Mouse (Mus musculus) hindbrain, postnatal 0 days (tissue): ENCODE results near the gene Fggy. TPM values are rescaled to one million over a fixed set of nuclear protein-coding genes. Genes with fewer than 3 reads are reported as not detected.

Experiments used
- ATAC-seq: fragments of 200-750 bp; cut with Nextera tagmentation; 2 replicates; pipeline ENCODE4 v1.8.0; 2017; ENCODE audit warnings: mild to moderate bottlenecking, moderate TSS enrichment, moderate library complexity
- DNase-seq: peaks from one replicate; pipeline ENCODE4 v3.0.0-alpha.2; 2015; ENCODE audit warnings: low spot score
- H3K27ac ChIP-seq: fragments of 300-500 bp; sonication (generic); 2 replicates; pipeline ENCODE4 v1.5.1; 2014; ENCODE audit warnings: mild to moderate bottlenecking
- H3K27me3 ChIP-seq: fragments of 300-500 bp; sonication (generic); 2 replicates; pipeline ENCODE4 v1.6.1; 2014; ENCODE audit warnings: low read length, mixed read lengths; ENCODE audit not compliant: insufficient read depth
- H3K36me3 ChIP-seq: fragments of 300-500 bp; sonication (generic); 2 replicates; pipeline ENCODE4 v1.6.1; 2014; ENCODE audit warnings: low read length, mixed read lengths; ENCODE audit not compliant: insufficient read depth
- H3K4me1 ChIP-seq: fragments of 300-500 bp; sonication (generic); 2 replicates; pipeline ENCODE4 v1.6.1; 2014; ENCODE audit warnings: antibody characterized with exemption, low read length, mixed read lengths; ENCODE audit not compliant: insufficient read depth
- H3K4me2 ChIP-seq: fragments of 300-500 bp; sonication (generic); 2 replicates; pipeline ENCODE4 v1.6.1; 2014; ENCODE audit warnings: low read depth, mild to moderate bottlenecking, low read length, moderate library complexity, mixed read lengths
- H3K4me3 ChIP-seq: fragments of 300-500 bp; sonication (generic); 2 replicates; pipeline ENCODE4 v1.5.1; 2014; ENCODE audit warnings: low read length
- H3K9ac ChIP-seq: fragments of 300-500 bp; sonication (generic); replicated peaks from 2 replicates; pipeline ENCODE4 v1.6.1; 2014; ENCODE audit warnings: mild to moderate bottlenecking, low read length, moderate library complexity, mixed read lengths
- H3K9me3 ChIP-seq: fragments of 300-500 bp; sonication (generic); 2 replicates; pipeline ENCODE4 v1.6.1; 2016; ENCODE audit warnings: low read length, mixed read lengths
- CTCF ChIP-seq: IDR thresholded peaks from 2 replicates; pipeline ENCODE4 v1.5.1; 2016; ENCODE audit warnings: antibody characterized with exemption, control low read depth, low read depth
- WGBS: fragments of 180-500 bp; shearing (Covaris S2); extraction: QIAGEN DNeasy Blood & Tissue Kit; methylation state at CpG from one replicate; pipeline ENCODE4 v1.1.7; 2014; 5-methylcytosine and 5-hydroxymethylcytosine counted together
- polyA plus RNA-seq: library from polyadenylated mRNA; unstranded; fragments of >200 nt; fragmentation: Nextera tagmentation; extraction: Ambion mirVana; gene quantifications from 2 replicates; pipeline ENCODE4 v1.2.1, GENCODE M21; 2015
- total RNA-seq: library from RNA; depleted of rRNA; stranded (reverse); fragments of >200 nt; gene quantifications from 2 replicates; pipeline ENCODE4 v1.2.3, GENCODE M21; 2014; rRNA removed

The Fggy gene
- total RNA-seq (4.1 and 7.0 TPM in 2 replicates), polyA plus RNA-seq (7.1 and 7.6 TPM in 2 replicates)

- no peaks in the 10 kb centered on the region for H3K27me3 ChIP-seq
- H3K27ac ChIP-seq, result peak within 1 kb of the TSS; percentile 79
- peaks cover 8% of the 10 kb centered on the region; the same call in 1 of the 2 replicates for H3K4me1 ChIP-seq
- no peaks in the 10 kb centered on the region for H3K36me3 ChIP-seq
- peak; percentile 97 for DNase-seq
- peak within 1 kb of the TSS; percentile 36 for H3K4me3 ChIP-seq
- peak within 1 kb of the TSS; percentile 52 for H3K9ac ChIP-seq
- 25% methylated on average over 12 of the region's 12 CpGs for WGBS
- peak; percentile 45 for TF ChIP-seq CTCF
- peak within 1 kb of the TSS; percentile 73 for H3K4me2 ChIP-seq
- peak; percentile 100 for ATAC-seq
- no peaks in the 10 kb centered on the region for H3K9me3 ChIP-seq
Observed at GRCm38 (mm10) chr4:95557333-95557956, at the start of gene Fggy. Gene Fggy, plus strand, starts transcription at chr4:95557507.

GRCm38 (mm10) chr4:95507946-95508311 is 49.4 kb upstream of the Fggy start:
- ATAC-seq, result no peak
- Histone ChIP-seq H3K9ac (no peak overlapping the region), H3K4me2 (no peak overlapping the region), H3K36me3 (no peaks in the 10 kb centered on the region), H3K4me3 (no peak overlapping the region), H3K27me3 (no peaks in the 10 kb centered on the region), H3K4me1 (no peaks in the 10 kb centered on the region), H3K9me3 (no peaks in the 10 kb centered on the region), H3K27ac (no peak overlapping the region)
- 87% methylated on average over 4 of the region's 4 CpGs for WGBS
- TF ChIP-seq CTCF, result no peak
- no peak for DNase-seq

GRCm38 (mm10) chr4:95518382-95518781 is 38.9 kb upstream of the Fggy start:
- 80% methylated on average over 1 of the region's 1 CpGs for WGBS
- no peak overlapping the region for H3K4me2 ChIP-seq
- no peak for TF ChIP-seq CTCF

GRCm38 (mm10) chr4:95519975-95520642 is 37.2 kb upstream of the Fggy start:
- no peak for TF ChIP-seq CTCF
- no peak for DNase-seq
- 57% methylated on average over 4 of the region's 4 CpGs for WGBS
- Histone ChIP-seq H3K4me2 (no peak overlapping the region), H3K9me3 (no peaks in the 10 kb centered on the region), H3K36me3 (no peaks in the 10 kb centered on the region), H3K9ac (no peak overlapping the region), H3K27me3 (no peaks in the 10 kb centered on the region), H3K27ac (no peak overlapping the region), H3K4me3 (no peak overlapping the region), H3K4me1 (no peaks in the 10 kb centered on the region)
- ATAC-seq, result no peak

More at GRCm38 (mm10) chr4:95518382-95518781, 38.9 kb upstream of the Fggy start:
- DNase-seq, result no peak
- no peak overlapping the region for H3K27ac ChIP-seq
- H3K9ac ChIP-seq, result no peak overlapping the region
- H3K36me3 ChIP-seq, result no peaks in the 10 kb centered on the region
- H3K4me1 ChIP-seq, result no peaks in the 10 kb centered on the region
- H3K9me3 ChIP-seq, result no peaks in the 10 kb centered on the region
- no peak overlapping the region for H3K4me3 ChIP-seq
- ATAC-seq, result no peak
- no peaks in the 10 kb centered on the region for H3K27me3 ChIP-seq

- H3K9me3 ChIP-seq, result no peaks in the 10 kb centered on the region
- H3K4me2 ChIP-seq, result no peak overlapping the region
- no peak overlapping the region for H3K27ac ChIP-seq
- no peak for DNase-seq
- no peaks in the 10 kb centered on the region for H3K36me3 ChIP-seq
- no peak for TF ChIP-seq CTCF
- ATAC-seq, result no peak
- no peak overlapping the region for H3K9ac ChIP-seq
- H3K4me1 ChIP-seq, result no peaks in the 10 kb centered on the region
- WGBS, result 62% methylated on average over 2 of the region's 2 CpGs
- no peak overlapping the region for H3K4me3 ChIP-seq
- H3K27me3 ChIP-seq, result no peaks in the 10 kb centered on the region
Observed at GRCm38 (mm10) chr4:95520643-95521032, 36.7 kb upstream of the Fggy start.

GRCm38 (mm10) chr4:95526588-95526987 is 30.7 kb upstream of the Fggy start:
- no peak overlapping the region for H3K4me3 ChIP-seq
- no peaks in the 10 kb centered on the region for H3K27me3 ChIP-seq
- H3K27ac ChIP-seq, result no peak overlapping the region
- H3K36me3 ChIP-seq, result no peaks in the 10 kb centered on the region
- no peak overlapping the region for H3K9ac ChIP-seq
- no peak for TF ChIP-seq CTCF
- no peak for DNase-seq
- 64% methylated on average over 4 of the region's 4 CpGs for WGBS
- no peak for ATAC-seq
- H3K9me3 ChIP-seq, result no peaks in the 10 kb centered on the region
- no peak overlapping the region for H3K4me2 ChIP-seq
- no peaks in the 10 kb centered on the region for H3K4me1 ChIP-seq

- no peaks in the 10 kb centered on the region for H3K27me3 ChIP-seq
- no peak overlapping the region for H3K9ac ChIP-seq
- no peaks in the 10 kb centered on the region; the same call in 1 of the 2 replicates for H3K9me3 ChIP-seq
- ATAC-seq, result no peak
- TF ChIP-seq CTCF, result peak; percentile 40
- WGBS, result 68% methylated on average over 2 of the region's 2 CpGs
- no peak overlapping the region for H3K4me3 ChIP-seq
- no peak overlapping the region for H3K4me2 ChIP-seq
- no peaks in the 10 kb centered on the region for H3K4me1 ChIP-seq
- H3K27ac ChIP-seq, result no peak overlapping the region
- no peak for DNase-seq
- H3K36me3 ChIP-seq, result no peaks in the 10 kb centered on the region
Observed at GRCm38 (mm10) chr4:95530757-95531156, 26.6 kb upstream of the Fggy start.
